Mouse (Mus musculus) gastrocnemius, postnatal 10 days (tissue): Measurements from ENCODE around the gene Sertad2. TPM values are rescaled to one million over a fixed set of nuclear protein-coding genes. Genes with fewer than 3 reads are reported as not detected.

Experiments used
- DNase-seq: peaks from one replicate; pipeline ENCODE4 v3.0.0; 2021; ENCODE audit warnings: mixed read lengths
- total RNA-seq, 2 experiments: library from RNA; stranded (reverse); gene quantifications; 2 replicates each; pipeline ENCODE4 v1.2.3; 2021

The Sertad2 gene
- total RNA-seq, 2 experiments from 2014 or later, result 14.6 to 17.2 TPM

- peak; percentile 8 for DNase-seq
These were observed 51.5 kb downstream of the Sertad2 start for GRCm38 (mm10) chr11:20594229-20595201.

DNA sequence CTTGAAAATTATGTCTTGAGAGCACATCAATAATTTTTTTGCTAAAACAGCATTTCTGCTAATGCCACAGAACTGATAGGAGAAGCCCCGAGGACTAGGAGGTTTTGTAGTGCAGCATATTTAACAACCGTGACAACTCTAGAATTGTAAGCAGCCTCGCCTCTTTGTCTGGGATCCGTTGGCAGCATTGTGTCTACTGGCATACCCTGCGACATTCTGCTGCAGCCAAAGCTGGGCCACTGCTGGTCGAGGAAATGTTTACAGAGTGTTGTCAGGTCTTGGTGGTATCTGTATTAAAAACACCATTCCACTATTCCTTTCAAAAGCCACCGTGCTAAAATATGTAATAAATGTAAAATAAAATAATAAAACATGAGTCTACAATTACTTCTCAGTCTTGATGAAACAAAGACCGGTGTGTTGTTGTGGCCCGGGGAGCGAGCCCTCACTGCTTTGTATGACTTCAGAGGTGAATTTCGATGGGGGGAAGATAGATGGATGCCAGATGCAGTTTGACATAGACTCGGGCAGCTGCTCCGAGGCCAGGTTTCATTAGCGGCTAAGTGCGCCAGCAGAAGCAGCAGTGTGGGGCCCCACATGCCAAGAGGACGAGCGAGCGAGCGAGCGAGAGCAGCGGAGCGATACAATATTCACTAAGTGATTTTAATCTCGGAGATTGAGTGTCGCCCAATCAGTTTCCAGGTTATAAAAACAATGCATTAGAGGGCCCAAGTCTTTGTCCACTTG lies 60.2 kb downstream of the Sertad2 start:
- peak; percentile 26 for DNase-seq

- no peak for DNase-seq
These were observed 61.1 kb downstream of the Sertad2 start for GRCm38 (mm10) chr11:20604119-20604518.

GRCm38 (mm10) chr11:20605613-20606012 lies 62.6 kb downstream of the Sertad2 start:
- no peak for DNase-seq

- no peak for DNase-seq
These were observed 65.4 kb downstream of the Sertad2 start for GRCm38 (mm10) chr11:20608442-20608841.

GRCm38 (mm10) chr11:20613223-20613622 lies 70.2 kb downstream of the Sertad2 start:
- no peak for DNase-seq

- DNase-seq, result no peak
These were observed 73.0 kb downstream of the Sertad2 start for GRCm38 (mm10) chr11:20616103-20616502.

DNA sequence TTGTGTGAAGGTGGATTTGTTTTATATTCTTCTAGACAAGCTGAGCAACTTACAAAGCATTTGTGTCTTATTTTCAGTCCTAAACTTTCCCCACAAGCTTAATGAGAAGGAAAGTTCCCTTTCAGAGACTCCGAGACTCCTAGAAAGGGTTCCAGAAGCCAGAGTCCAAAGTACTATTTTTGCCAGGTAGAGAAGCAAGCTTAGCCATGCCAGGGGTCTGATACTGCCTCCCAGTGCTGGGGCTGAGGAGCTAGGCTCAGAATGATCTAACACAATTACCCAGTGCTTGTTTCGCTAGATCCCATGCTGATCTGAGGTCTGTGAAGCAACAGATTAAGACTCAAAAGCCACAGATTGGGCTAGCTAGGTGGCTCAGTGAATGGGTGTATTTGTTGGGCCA lies 84.1 kb downstream of the Sertad2 start:
- DNase-seq, result no peak

DNA sequence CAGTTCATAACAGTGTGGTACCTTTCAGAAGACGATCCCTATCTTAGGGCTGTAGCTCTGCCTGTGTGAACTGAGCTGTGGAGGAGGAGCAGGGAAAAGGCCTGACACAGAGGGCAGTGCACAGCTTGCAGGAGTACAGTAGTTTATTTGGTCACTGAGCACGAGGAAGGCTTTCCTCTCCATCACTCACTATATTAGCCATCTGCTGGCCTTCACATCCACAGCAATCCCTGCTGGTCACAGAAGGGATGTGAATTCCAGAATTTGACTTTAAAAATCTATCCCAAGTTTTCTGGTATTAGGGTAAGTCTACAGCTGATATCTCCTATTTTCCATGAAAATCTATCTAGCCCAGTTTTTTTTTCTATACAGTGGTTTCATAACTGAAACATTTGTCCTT lies 85.2 kb downstream of the Sertad2 start:
- DNase-seq, result no peak

GRCm38 (mm10) chr11:20629700-20630099 lies 86.6 kb downstream of the Sertad2 start:
- DNase-seq, result no peak

- DNase-seq, result peak; percentile 92
These were observed 88.2 kb downstream of the Sertad2 start for GRCm38 (mm10) chr11:20631026-20631940.

DNA sequence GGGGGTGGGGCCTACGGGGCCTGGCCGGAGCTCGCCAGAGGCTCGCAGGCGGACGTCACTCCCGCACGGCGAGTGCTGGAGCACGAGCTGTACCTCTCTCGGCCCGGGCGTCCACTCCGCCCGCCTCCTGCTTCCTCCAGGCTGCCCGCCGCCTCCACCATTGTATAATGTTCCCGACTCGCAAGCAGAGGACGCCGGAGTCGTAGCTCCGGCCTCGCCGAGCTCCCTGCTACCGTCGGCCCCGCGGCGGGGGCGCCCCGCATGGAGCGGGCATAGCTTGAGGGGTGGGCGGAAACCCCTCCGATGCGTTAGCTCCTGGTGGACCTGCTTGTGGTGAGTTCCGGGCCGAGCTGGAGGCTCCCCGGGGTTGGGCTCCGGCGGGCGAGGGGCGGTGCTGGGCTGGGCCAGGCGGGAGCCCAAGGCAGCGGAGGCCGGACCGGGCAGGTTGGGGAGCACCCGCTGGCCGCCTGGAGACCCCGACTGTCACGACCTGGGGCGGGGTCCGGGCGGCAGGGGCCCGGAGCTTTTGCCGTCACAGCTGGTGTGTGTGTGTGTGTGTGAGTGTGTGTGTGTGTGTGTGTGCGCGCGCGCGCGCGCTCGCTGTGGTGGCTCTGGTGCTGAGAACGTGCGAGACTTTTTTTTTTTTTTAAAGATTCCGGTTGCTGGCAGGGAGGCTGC lies 89.0 kb downstream of the Sertad2 start:
- DNase-seq, result peak; percentile 81

GRCm38 (mm10) chr11:20632619-20632965 lies 89.5 kb downstream of the Sertad2 start:
- peak; percentile 47 for DNase-seq

- no peak for DNase-seq
These were observed 91.5 kb downstream of the Sertad2 start for GRCm38 (mm10) chr11:20634543-20634942.

DNA sequence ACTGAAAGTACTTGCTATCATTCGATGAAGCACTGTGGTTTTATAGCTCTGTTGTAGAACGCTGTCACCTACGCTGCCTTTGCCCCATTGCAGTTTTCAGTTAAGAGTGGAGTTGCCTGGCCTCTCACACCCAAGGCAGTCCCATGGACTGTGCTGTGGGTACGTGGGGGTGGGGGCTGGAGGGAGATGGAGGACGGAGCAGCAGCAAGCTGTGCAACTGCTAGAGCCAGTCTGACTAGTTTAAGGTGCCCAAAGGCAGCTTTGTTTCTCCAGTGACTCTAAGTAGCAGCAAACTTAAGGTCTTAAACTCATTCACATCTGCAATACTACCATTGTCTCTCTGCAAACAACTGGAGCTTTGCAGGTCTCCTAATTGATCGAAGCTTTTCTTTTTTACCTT lies 92.6 kb downstream of the Sertad2 start:
- no peak for DNase-seq

- DNase-seq, result no peak
These were observed 93.1 kb downstream of the Sertad2 start for GRCm38 (mm10) chr11:20636114-20636513.

GRCm38 (mm10) chr11:20637060-20637459 lies 94.0 kb downstream of the Sertad2 start:
- no peak for DNase-seq

- DNase-seq, result peak; percentile 84
These were observed 95.8 kb downstream of the Sertad2 start for GRCm38 (mm10) chr11:20638841-20639240.

- DNase-seq, result peak; percentile 52
These were observed 96.9 kb downstream of the Sertad2 start for GRCm38 (mm10) chr11:20639918-20640447.

- no peak for DNase-seq
These were observed 99.3 kb downstream of the Sertad2 start for GRCm38 (mm10) chr11:20642321-20642720.

DNA sequence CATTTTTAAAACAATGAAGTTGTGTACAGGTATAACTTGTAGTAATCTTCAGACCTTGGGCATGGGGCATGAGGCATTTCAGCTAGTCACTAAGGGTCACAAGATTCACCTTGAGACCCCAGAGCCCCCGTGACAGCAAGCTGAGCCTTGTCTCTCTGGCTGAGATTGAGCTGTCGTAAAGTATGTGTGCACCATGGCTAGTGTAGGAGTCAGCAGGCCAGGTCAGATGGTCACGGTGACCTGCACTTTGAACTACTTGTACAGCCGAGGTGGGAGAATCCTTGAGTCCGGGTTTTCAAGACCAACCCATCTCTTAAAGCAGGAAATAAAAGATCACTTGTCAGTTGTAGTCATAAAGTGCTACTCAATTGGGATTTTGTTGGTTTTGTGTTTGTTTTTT lies 100.1 kb downstream of the Sertad2 start:
- no peak for DNase-seq
